In genomic region chr2:171996979-171997686, GRCm38 (mm10) we compare ENCODE assay signal across 13 mouse cellular contexts. TPM values are rescaled to one million over a fixed set of nuclear protein-coding genes. Genes with fewer than 3 reads are reported as not detected.
DNase-seq lines count a peak whose midpoint lies in the region; ATAC-seq lines count a peak whose summit lies in the region.
"Had no signal": no experiment of that assay in that cellular context is flagged by ENCODE, and none has a peak within 500 bp of the region (broad histone marks: within the 10 kb centered on the region; RNA-seq: fewer than 3 reads in every experiment).

No protein-coding gene starts in this region.

- H3K27ac ChIP-seq in forebrain, embryonic 13.5 days = no peak overlapping the region
- H3K27ac ChIP-seq in forebrain, embryonic 11.5 days (ENCODE audit: low read depth, low read length) = no peak overlapping the region
- H3K27ac ChIP-seq in limb, embryonic 12.5 days = no peak overlapping the region
- no peak overlapping the region for H3K27ac ChIP-seq in limb, embryonic 10.5 days
- no peak overlapping the region for H3K27ac ChIP-seq in stomach, embryonic 14.5 days (ENCODE audit: low read length)
- H3K27ac ChIP-seq in heart, embryonic 10.5 days = no peak overlapping the region
- H3K27ac ChIP-seq: limb, embryonic 13.5 days had no signal

- H3K36me3 ChIP-seq in forebrain, embryonic 13.5 days (ENCODE audit: poor library complexity, severe bottlenecking) = no peaks in the 10 kb centered on the region
- H3K36me3 ChIP-seq in forebrain, embryonic 11.5 days (ENCODE audit: control insufficient read depth, insufficient read depth, low read length) = no peaks in the 10 kb centered on the region
- no peaks in the 10 kb centered on the region for H3K36me3 ChIP-seq in limb, embryonic 12.5 days
- H3K36me3 ChIP-seq in limb, embryonic 10.5 days = no peaks in the 10 kb centered on the region
- H3K36me3 ChIP-seq in stomach, embryonic 14.5 days (ENCODE audit: control insufficient read depth, insufficient read depth, low read length) = no peaks in the 10 kb centered on the region
- H3K36me3 ChIP-seq in heart, embryonic 10.5 days = no peaks in the 10 kb centered on the region
- H3K36me3 ChIP-seq: limb, embryonic 13.5 days had no signal

- H3K4me1 ChIP-seq in forebrain, embryonic 13.5 days = peaks cover 5% of the 10 kb centered on the region; the same call in 1 of the 2 replicates
- no peaks in the 10 kb centered on the region for H3K4me1 ChIP-seq in forebrain, embryonic 11.5 days (replicated peaks; ENCODE audit: control insufficient read depth, insufficient read depth, low read length)
- H3K4me1 ChIP-seq in limb, embryonic 12.5 days (replicated peaks) = peaks cover 21% of the 10 kb centered on the region
- peaks cover 49% of the 10 kb centered on the region for H3K4me1 ChIP-seq in limb, embryonic 10.5 days
- peaks cover 11% of the 10 kb centered on the region; the same call in 1 of the 2 replicates for H3K4me1 ChIP-seq in stomach, embryonic 14.5 days (ENCODE audit: control insufficient read depth, insufficient read depth, low read length)
- peaks cover 20% of the 10 kb centered on the region; the same call in 1 of the 2 replicates for H3K4me1 ChIP-seq in heart, embryonic 10.5 days

- H3K4me2 ChIP-seq in forebrain, embryonic 13.5 days = no peak overlapping the region
- H3K4me2 ChIP-seq in forebrain, embryonic 11.5 days (ENCODE audit: low read depth, low read length, severe bottlenecking) = no peak overlapping the region
- no peak overlapping the region for H3K4me2 ChIP-seq in limb, embryonic 12.5 days
- H3K4me2 ChIP-seq in stomach, embryonic 14.5 days (replicated peaks; ENCODE audit: low read depth, low read length) = no peak overlapping the region
- H3K4me2 ChIP-seq: limb, embryonic 13.5 days had no signal

- 73% methylated on average over 6 of the region's 6 CpGs for WGBS in forebrain, embryonic 13.5 days
- 74% methylated on average over 6 of the region's 6 CpGs for WGBS in forebrain, embryonic 11.5 days
- WGBS in limb, embryonic 12.5 days = 77% methylated on average over 6 of the region's 6 CpGs
- WGBS in limb, embryonic 10.5 days = 84% methylated on average over 6 of the region's 6 CpGs
- 30% methylated on average over 6 of the region's 6 CpGs for WGBS in stomach, embryonic 14.5 days
- WGBS in heart, embryonic 10.5 days = 72% methylated on average over 6 of the region's 6 CpGs

- peak; percentile 57; the same call in 1 of the 2 replicates for ATAC-seq in forebrain, embryonic 13.5 days
- no peak for ATAC-seq in forebrain, embryonic 11.5 days (replicated peaks; ENCODE audit: low FRiP score)
- ATAC-seq in limb, embryonic 12.5 days (ENCODE audit: insufficient number of reproducible peaks, insufficient read depth, low FRiP score, low TSS enrichment, low read depth) = 0 out of 2 replicates have a peak, but pooled peaks have one; percentile 53
- ATAC-seq in stomach, embryonic 14.5 days (ENCODE audit: insufficient number of reproducible peaks, insufficient read depth, low FRiP score, low read depth) = peak; percentile 76; the same call in 1 of the 2 replicates

- intact Hi-C loops in left cerebral cortex, postnatal 10 days (cut with DNase I) = no loop called here

- no peak overlapping the region for H3K9ac ChIP-seq in forebrain, embryonic 13.5 days
- no peak overlapping the region for H3K9ac ChIP-seq in forebrain, embryonic 11.5 days (ENCODE audit: low read length)
- no peak overlapping the region for H3K9ac ChIP-seq in limb, embryonic 12.5 days (replicated peaks)
- H3K9ac ChIP-seq in stomach, embryonic 14.5 days (replicated peaks; ENCODE audit: low read depth, low read length) = no peak overlapping the region
- H3K9ac ChIP-seq: limb, embryonic 13.5 days had no signal

- no peaks in the 10 kb centered on the region for H3K27me3 ChIP-seq in forebrain, embryonic 13.5 days
- no peaks in the 10 kb centered on the region for H3K27me3 ChIP-seq in forebrain, embryonic 11.5 days (ENCODE audit: control insufficient read depth, insufficient read depth, low read length)
- no peaks in the 10 kb centered on the region for H3K27me3 ChIP-seq in limb, embryonic 12.5 days
- H3K27me3 ChIP-seq in limb, embryonic 10.5 days (ENCODE audit: low read depth, poor library complexity, severe bottlenecking) = no peaks in the 10 kb centered on the region
- H3K27me3 ChIP-seq in stomach, embryonic 14.5 days (ENCODE audit: control insufficient read depth, insufficient read depth, low read length) = no peaks in the 10 kb centered on the region
- H3K27me3 ChIP-seq in heart, embryonic 10.5 days (ENCODE audit: insufficient read depth, poor library complexity, severe bottlenecking) = no peaks in the 10 kb centered on the region
- H3K27me3 ChIP-seq: limb, embryonic 13.5 days had no signal

- H3K9me3 ChIP-seq in forebrain, embryonic 13.5 days (replicated peaks) = no peaks in the 10 kb centered on the region
- no peaks in the 10 kb centered on the region for H3K9me3 ChIP-seq in forebrain, embryonic 11.5 days (ENCODE audit: control insufficient read depth, low read length)
- no peaks in the 10 kb centered on the region for H3K9me3 ChIP-seq in limb, embryonic 12.5 days
- no peaks in the 10 kb centered on the region for H3K9me3 ChIP-seq in limb, embryonic 10.5 days (replicated peaks)
- H3K9me3 ChIP-seq in stomach, embryonic 14.5 days (ENCODE audit: control insufficient read depth, low read depth, low read length) = no peaks in the 10 kb centered on the region
- H3K9me3 ChIP-seq in heart, embryonic 10.5 days = no peaks in the 10 kb centered on the region
- H3K9me3 ChIP-seq: limb, embryonic 13.5 days had no signal

- H3K4me3 ChIP-seq in forebrain, embryonic 13.5 days = no peak overlapping the region
- H3K4me3 ChIP-seq in forebrain, embryonic 11.5 days (ENCODE audit: low read depth, low read length) = no peak overlapping the region
- no peak overlapping the region for H3K4me3 ChIP-seq in limb, embryonic 12.5 days (replicated peaks)
- H3K4me3 ChIP-seq in limb, embryonic 10.5 days = no peak overlapping the region
- H3K4me3 ChIP-seq in stomach, embryonic 14.5 days (ENCODE audit: low read depth, low read length) = no peak overlapping the region
- H3K4me3 ChIP-seq in heart, embryonic 10.5 days = no peak overlapping the region
- H3K4me3 ChIP-seq: limb, embryonic 13.5 days had no signal

- no peak for DNase-seq in forebrain, embryonic 11.5 days (ENCODE audit: low spot score)
- no peak for DNase-seq in limb, embryonic 10.5 days (ENCODE audit: low spot score)
- DNase-seq in kidney, postnatal 4 days = peak; percentile 84 to 86
- DNase-seq in left cerebral cortex, postnatal 10 days (ENCODE audit: extremely low spot score in 1 of 2, low spot score in 2 of 2) = no peak
- no peak for DNase-seq in heart, embryonic 10.5 days (ENCODE audit: low spot score)
- DNase-seq: gastrocnemius, postnatal 10 days; thymus, adult 18-20 months had no signal

RNA-seq across cellular contexts. Expression of gene Cbln4, which starts 46.1 kb away (rescaled TPM):
- 3.7 and 5.7 TPM in 2 replicates for polyA plus RNA-seq in forebrain, embryonic 13.5 days (2015; fragmentation: Nextera tagmentation; extraction: Ambion mirVana)
- polyA plus RNA-seq in forebrain, embryonic 11.5 days (2014; fragmentation: Nextera tagmentation; extraction: Ambion mirVana) = 0.96 and 1.6 TPM in 2 replicates
- 5.9 and 6.7 TPM in 2 replicates for polyA plus RNA-seq in limb, embryonic 12.5 days (2016; fragmentation: Nextera tagmentation; extraction: Ambion mirVana)
- 0.41 and 2.2 TPM in 2 replicates for polyA plus RNA-seq in limb, embryonic 10.5 days (2016; fragmentation: Nextera tagmentation; extraction: Ambion mirVana)
- polyA plus RNA-seq in stomach, embryonic 14.5 days (2014; fragmentation: Nextera tagmentation; extraction: Ambion mirVana) = 0.31 and 0.38 TPM in 2 replicates
- 10 to 100 TPM; 12.9 to 16.8 TPM for total RNA-seq in left cerebral cortex, postnatal 10 days (2021)
- 0.35 and 0.51 TPM in 2 replicates for polyA plus RNA-seq in heart, embryonic 10.5 days (2016; fragmentation: Nextera tagmentation; extraction: Ambion mirVana)
- total RNA-seq: gastrocnemius, postnatal 10 days; hematopoietic stem cell, adult 5-6 weeks; monocyte, adult 5-6 weeks had no signal

Comparison
In these comparisons a context has a peak if more than half of its experiments do, and no peak if none do; other contexts are left out.
1. DNase-seq: peak in kidney, postnatal 4 days (2 of 2); none in forebrain, embryonic 11.5 days (single experiment), limb, embryonic 10.5 days (single experiment), left cerebral cortex, postnatal 10 days (0 of 2) and heart, embryonic 10.5 days (single experiment).